Mouse (Mus musculus): Measurements from ENCODE around the gene Mob1b. TPM values are rescaled to one million over a fixed set of nuclear protein-coding genes. Genes with fewer than 3 reads are reported as not detected.

Mob1b gene
- polyA plus RNA-seq, 1 experiment from 2014 or later: 32.6 TPM

DNA sequence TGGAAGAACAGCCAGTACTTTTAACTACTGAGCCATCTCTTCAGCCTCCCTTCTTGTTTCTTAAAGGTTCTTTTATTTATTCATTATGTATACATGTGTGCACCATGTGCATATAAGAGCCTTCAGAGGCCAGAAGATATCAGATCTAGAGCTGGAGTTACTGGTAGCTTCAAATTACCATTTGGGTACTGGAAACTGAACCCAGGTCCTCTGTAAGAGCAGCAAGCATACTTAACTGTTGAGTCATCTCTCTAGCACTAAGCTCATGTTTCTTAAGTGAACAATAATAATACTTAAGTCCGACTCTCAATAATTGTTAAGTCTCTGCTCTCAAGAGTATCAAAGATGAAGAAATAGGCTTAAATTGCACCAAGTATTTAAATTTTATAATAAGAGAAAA, 27.1 kb downstream of the Mob1b start:
- no peaks in the 10 kb centered on the region for H3K9me3 ChIP-seq (replicated peaks)
- WGBS: 74% methylated on average over 1 of the region's 1 CpGs
- no peak for ATAC-seq (ENCODE audit: insufficient number of reproducible peaks, low FRiP score)
- no peak overlapping the region for H3K27ac ChIP-seq (ENCODE audit: poor library complexity, severe bottlenecking)
- no peak overlapping the region for H3K9ac ChIP-seq
- no peak overlapping the region for H3K4me3 ChIP-seq
- no peak overlapping the region for H3K4me2 ChIP-seq
- H3K27me3 ChIP-seq (replicated peaks): no peaks in the 10 kb centered on the region
- H3K4me1 ChIP-seq (replicated peaks): 0 out of 2 replicates have a peak, but pooled peaks cover 7% of the 10 kb centered on the region
- peaks cover 40% of the 10 kb centered on the region for H3K36me3 ChIP-seq

GRCm38 (mm10) chr5:88753199-88753598, 32.5 kb downstream of the Mob1b start:
- Histone ChIP-seq H3K9me3 (replicated peaks) (no peaks in the 10 kb centered on the region), H3K4me3 (no peak overlapping the region), H3K4me1 (replicated peaks) (no peaks in the 10 kb centered on the region), H3K27me3 (replicated peaks) (no peaks in the 10 kb centered on the region), H3K9ac (no peak overlapping the region), H3K4me2 (no peak overlapping the region), H3K27ac (ENCODE audit: poor library complexity, severe bottlenecking) (no peak overlapping the region), H3K36me3 (peaks cover 29% of the 10 kb centered on the region)
- no peak for ATAC-seq (ENCODE audit: insufficient number of reproducible peaks, low FRiP score)
- 82% methylated on average over 4 of the region's 4 CpGs for WGBS

DNA sequence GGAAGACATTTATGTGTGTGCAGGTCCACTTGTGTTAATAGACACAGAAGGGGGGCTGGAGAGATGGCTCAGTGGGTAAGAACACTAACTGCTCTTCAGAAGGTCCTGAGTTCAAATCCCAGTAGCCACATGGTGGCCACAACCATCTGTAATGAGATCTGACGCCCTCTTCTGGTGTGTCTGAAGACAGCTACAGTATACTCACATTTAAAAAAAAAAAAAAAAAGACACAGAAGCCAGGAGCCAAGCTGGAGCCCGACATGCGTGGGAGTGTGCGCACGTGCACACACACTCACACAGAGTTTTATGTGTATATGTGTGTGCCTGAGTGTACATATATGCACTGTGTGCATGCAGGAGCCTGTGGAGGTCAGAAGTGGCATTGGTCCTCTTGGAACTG, 42.0 kb downstream of the Mob1b start:
- H3K9me3 ChIP-seq (replicated peaks): no peaks in the 10 kb centered on the region
- peaks cover 11% of the 10 kb centered on the region for H3K4me1 ChIP-seq (replicated peaks)
- H3K27me3 ChIP-seq (replicated peaks): no peaks in the 10 kb centered on the region
- no peak overlapping the region for H3K27ac ChIP-seq (ENCODE audit: poor library complexity, severe bottlenecking)
- H3K9ac ChIP-seq: no peak overlapping the region
- H3K4me2 ChIP-seq: no peak overlapping the region
- H3K4me3 ChIP-seq: no peak overlapping the region
- no peak for ATAC-seq (ENCODE audit: insufficient number of reproducible peaks, low FRiP score)
- 87% methylated on average over 5 of the region's 5 CpGs for WGBS
- peaks cover 7% of the 10 kb centered on the region for H3K36me3 ChIP-seq

DNA sequence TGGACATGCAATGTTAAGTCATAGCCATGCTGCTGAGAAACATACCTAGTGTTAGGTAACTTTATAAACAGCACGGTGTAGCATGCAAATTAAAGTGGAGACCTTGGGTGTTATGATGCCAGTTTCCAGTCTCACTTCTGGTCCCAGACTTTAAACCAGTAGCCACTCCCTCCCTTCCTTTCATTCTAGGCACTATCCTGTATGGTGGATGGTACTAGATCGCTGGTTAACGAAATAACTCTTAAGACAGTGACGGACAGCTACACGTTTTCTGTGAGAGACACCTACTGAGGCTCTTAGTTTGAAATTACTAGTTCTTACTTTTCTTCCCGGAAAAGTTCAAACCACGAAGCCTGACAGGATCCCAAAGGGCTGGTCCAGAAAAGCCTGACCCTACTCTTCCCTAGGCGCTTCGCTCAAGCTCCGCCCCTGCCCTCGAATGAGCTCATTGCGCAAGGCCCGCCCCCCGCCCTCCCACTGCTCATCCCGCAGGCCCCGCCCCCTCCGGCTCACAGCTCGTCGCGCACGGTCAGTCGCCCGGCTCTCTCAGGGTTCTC, 43.9 kb downstream of the Mob1b start:
- peaks cover 11% of the 10 kb centered on the region for H3K4me1 ChIP-seq (replicated peaks)
- H3K9me3 ChIP-seq (replicated peaks): no peaks in the 10 kb centered on the region
- WGBS: 1% methylated on average over 23 of the region's 23 CpGs
- H3K36me3 ChIP-seq: peaks cover 5% of the 10 kb centered on the region
- H3K27me3 ChIP-seq (replicated peaks): no peaks in the 10 kb centered on the region
- peak overlapping the region; percentile 70 for H3K4me2 ChIP-seq
- peak overlapping the region; percentile 93 for H3K4me3 ChIP-seq
- H3K9ac ChIP-seq: peak overlapping the region; percentile 53
- H3K27ac ChIP-seq (ENCODE audit: poor library complexity, severe bottlenecking): peak overlapping the region; percentile 89; the same call in 1 of the 2 replicates
- peak; percentile 37 for ATAC-seq (ENCODE audit: insufficient number of reproducible peaks, low FRiP score)

- under 1% methylated on average over 51 of the region's 51 CpGs for WGBS
- Histone ChIP-seq H3K27ac (ENCODE audit: poor library complexity, severe bottlenecking) (peak within 1 kb of the TSS; percentile 89), H3K4me1 (replicated peaks) (peaks cover 11% of the 10 kb centered on the region), H3K4me3 (peak within 1 kb of the TSS; percentile 93), H3K36me3 (peaks cover 7% of the 10 kb centered on the region), H3K27me3 (replicated peaks) (no peaks in the 10 kb centered on the region), H3K9ac (peak within 1 kb of the TSS; percentile 86), H3K4me2 (peak within 1 kb of the TSS; percentile 70), H3K9me3 (replicated peaks) (no peaks in the 10 kb centered on the region)
- ATAC-seq (ENCODE audit: insufficient number of reproducible peaks, low FRiP score): peak; percentile 100
These were observed 44.4 kb downstream of the Mob1b start, which contains the start of gene Dck for GRCm38 (mm10) chr5:88764987-88765481. Gene Dck, plus strand, starts transcription at chr5:88764996.

GRCm38 (mm10) chr5:88765587-88765986, 44.9 kb downstream of the Mob1b start:
- H3K9me3 ChIP-seq (replicated peaks): no peaks in the 10 kb centered on the region

DNA sequence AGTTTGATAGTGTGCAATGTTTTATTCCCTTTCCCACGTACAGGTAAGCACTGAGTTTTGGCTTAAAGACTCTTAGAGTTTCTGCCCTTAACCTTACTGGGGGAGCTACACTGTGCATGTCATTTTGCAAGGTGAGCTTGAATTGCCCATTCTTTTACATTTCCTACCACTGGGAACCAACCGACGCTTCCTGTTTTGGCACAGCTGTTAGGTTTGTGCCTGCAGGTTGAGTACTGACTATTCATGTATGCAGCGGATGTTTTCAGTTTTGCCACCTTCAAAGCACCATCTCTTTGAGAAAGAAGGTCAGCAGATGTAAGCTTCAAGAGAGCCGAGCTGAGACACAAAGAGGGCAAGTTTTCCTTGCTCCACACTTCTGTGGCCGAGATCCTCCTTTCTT, 45.5 kb downstream of the Mob1b start:
- peak overlapping the region; percentile 70 for H3K4me2 ChIP-seq
- H3K4me1 ChIP-seq (replicated peaks): peaks cover 11% of the 10 kb centered on the region
- no peak for ATAC-seq (ENCODE audit: insufficient number of reproducible peaks, low FRiP score)
- no peaks in the 10 kb centered on the region for H3K9me3 ChIP-seq (replicated peaks)
- H3K27ac ChIP-seq (ENCODE audit: poor library complexity, severe bottlenecking): no peak overlapping the region
- H3K36me3 ChIP-seq: peaks cover 13% of the 10 kb centered on the region
- WGBS: 66% methylated on average over 6 of the region's 6 CpGs
- peak overlapping the region; percentile 93 for H3K4me3 ChIP-seq
- H3K27me3 ChIP-seq (replicated peaks): no peaks in the 10 kb centered on the region
- H3K9ac ChIP-seq: 0 out of 2 replicates have a peak overlapping the region, but pooled peaks have one; percentile 2

More at GRCm38 (mm10) chr5:88765587-88765986, 44.9 kb downstream of the Mob1b start:
- Histone ChIP-seq H3K27me3 (replicated peaks) (no peaks in the 10 kb centered on the region), H3K4me2 (peak overlapping the region; percentile 70), H3K27ac (ENCODE audit: poor library complexity, severe bottlenecking) (peak overlapping the region; percentile 89), H3K4me3 (peak overlapping the region; percentile 93), H3K36me3 (peaks cover 10% of the 10 kb centered on the region), H3K4me1 (replicated peaks) (peaks cover 11% of the 10 kb centered on the region), H3K9ac (peak overlapping the region; percentile 86)
- WGBS: 8% methylated on average over 6 of the region's 6 CpGs
- no peak for ATAC-seq (ENCODE audit: insufficient number of reproducible peaks, low FRiP score)

GRCm38 (mm10) chr5:88766863-88767262, 46.2 kb downstream of the Mob1b start:
- H3K36me3 ChIP-seq: peaks cover 19% of the 10 kb centered on the region
- H3K4me3 ChIP-seq: no peak overlapping the region
- no peaks in the 10 kb centered on the region for H3K9me3 ChIP-seq (replicated peaks)
- no peak overlapping the region for H3K27ac ChIP-seq (ENCODE audit: poor library complexity, severe bottlenecking)
- ATAC-seq (ENCODE audit: insufficient number of reproducible peaks, low FRiP score): no peak
- WGBS: 93% methylated on average over 5 of the region's 5 CpGs
- H3K4me1 ChIP-seq (replicated peaks): peaks cover 11% of the 10 kb centered on the region
- no peaks in the 10 kb centered on the region for H3K27me3 ChIP-seq (replicated peaks)
- H3K4me2 ChIP-seq: peak overlapping the region; percentile 70; the same call in 1 of the 2 replicates
- H3K9ac ChIP-seq: no peak overlapping the region

GRCm38 (mm10) chr5:88768201-88768600, 47.5 kb downstream of the Mob1b start:
- H3K4me1 ChIP-seq (replicated peaks): peaks cover 11% of the 10 kb centered on the region
- no peak overlapping the region for H3K4me3 ChIP-seq
- H3K4me2 ChIP-seq: no peak overlapping the region
- ATAC-seq (ENCODE audit: insufficient number of reproducible peaks, low FRiP score): no peak
- no peak overlapping the region for H3K27ac ChIP-seq (ENCODE audit: poor library complexity, severe bottlenecking)
- no peaks in the 10 kb centered on the region for H3K9me3 ChIP-seq (replicated peaks)
- peaks cover 26% of the 10 kb centered on the region for H3K36me3 ChIP-seq
- no peak overlapping the region for H3K9ac ChIP-seq
- 79% methylated on average over 6 of the region's 6 CpGs for WGBS
- H3K27me3 ChIP-seq (replicated peaks): no peaks in the 10 kb centered on the region

GRCm38 (mm10) chr5:88782072-88782765, 61.6 kb downstream of the Mob1b start:
- no peaks in the 10 kb centered on the region for H3K27me3 ChIP-seq (replicated peaks)
- H3K9ac ChIP-seq: no peak overlapping the region
- no peak overlapping the region for H3K27ac ChIP-seq (ENCODE audit: poor library complexity, severe bottlenecking)
- H3K4me3 ChIP-seq: no peak overlapping the region
- no peak overlapping the region for H3K4me2 ChIP-seq
- H3K36me3 ChIP-seq: peaks cover 57% of the 10 kb centered on the region
- 0 out of 2 replicates have a peak, but pooled peaks cover 3% of the 10 kb centered on the region for H3K4me1 ChIP-seq (replicated peaks)
- no peaks in the 10 kb centered on the region for H3K9me3 ChIP-seq (replicated peaks)
- WGBS: 72% methylated on average over 7 of the region's 7 CpGs
- ATAC-seq (ENCODE audit: insufficient number of reproducible peaks, low FRiP score): no peak

- no peaks in the 10 kb centered on the region for H3K27me3 ChIP-seq (replicated peaks)
- WGBS: 90% methylated on average over 1 of the region's 1 CpGs
- no peak overlapping the region for H3K4me2 ChIP-seq
- peaks cover 43% of the 10 kb centered on the region for H3K36me3 ChIP-seq
- H3K4me1 ChIP-seq (replicated peaks): 0 out of 2 replicates have a peak, but pooled peaks cover 3% of the 10 kb centered on the region
- H3K9me3 ChIP-seq (replicated peaks): no peaks in the 10 kb centered on the region
- H3K9ac ChIP-seq: no peak overlapping the region
- no peak for ATAC-seq (ENCODE audit: insufficient number of reproducible peaks, low FRiP score)
- H3K4me3 ChIP-seq: no peak overlapping the region
- no peak overlapping the region for H3K27ac ChIP-seq (ENCODE audit: poor library complexity, severe bottlenecking)
These were observed 64.4 kb downstream of the Mob1b start for GRCm38 (mm10) chr5:88785059-88785458.

Data from heart, embryonic 12.5 days (tissue).